28 mouse cellular contexts compared by ENCODE assay signal in the genomic region with DNA sequence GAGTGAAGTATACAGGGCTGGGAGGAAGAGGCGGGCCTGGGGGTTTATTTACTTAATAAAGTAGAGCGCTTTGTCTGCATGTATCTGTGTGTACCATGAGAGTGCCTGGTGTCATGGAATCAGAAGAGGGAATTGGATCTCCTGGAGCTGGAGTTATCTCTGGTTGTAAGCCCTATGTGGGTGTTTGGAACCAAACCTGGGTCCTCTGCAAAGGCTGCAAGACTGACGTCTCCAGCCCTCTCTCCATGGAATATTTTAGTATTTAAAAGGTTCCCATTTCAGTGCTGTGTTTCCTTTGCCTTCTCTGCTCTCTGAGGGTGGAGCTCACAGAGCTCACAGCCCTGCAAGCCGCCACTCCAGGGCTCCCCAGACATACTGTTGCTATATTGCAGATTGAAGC. TPM values are rescaled to one million over a fixed set of nuclear protein-coding genes. Genes with fewer than 3 reads are reported as not detected.
DNase-seq lines count a peak whose midpoint lies in the region; ATAC-seq and TF ChIP-seq lines count a peak whose summit lies in the region.
"Had no signal": no experiment of that assay in that cellular context is flagged by ENCODE, and none has a peak within 500 bp of the region (broad histone marks: within the 10 kb centered on the region; RNA-seq: fewer than 3 reads in every experiment).

No protein-coding gene starts in this region.

- H3K4me1 ChIP-seq in stomach, postnatal 0 days (replicated peaks; ENCODE audit: control insufficient read depth, insufficient read depth) = no peaks in the 10 kb centered on the region
- H3K4me1 ChIP-seq: embryonic facial prominence, embryonic 13.5 days; embryonic facial prominence, embryonic 15.5 days; forebrain, embryonic 10.5 days; forebrain, embryonic 12.5 days had no signal

- H3K36me3 ChIP-seq in stomach, postnatal 0 days (ENCODE audit: control insufficient read depth, insufficient read depth, low read length) = peaks cover 15% of the 10 kb centered on the region

- WGBS in stomach, postnatal 0 days = 81% methylated on average over 4 of the region's 4 CpGs

- no peak for DNase-seq in left cerebral cortex, adult 2 months (ENCODE audit: extremely low spot score in 1 of 2, low spot score in 2 of 2)
- no peak for DNase-seq in left cerebral cortex, postnatal 14 days (ENCODE audit: low spot score in 2 of 2)
- peak; percentile 32 for DNase-seq in right cerebral cortex, adult 18-20 months
- no peak for DNase-seq in right cerebral cortex, postnatal 10 days (ENCODE audit: low spot score in 2 of 2)
- DNase-seq in brain, adult 2 months (ENCODE audit: low read depth, low spot score) = peak; percentile 65
- DNase-seq in thymus, postnatal 36 days = no peak
- DNase-seq in stomach, postnatal 0 days (ENCODE audit: low spot score) = no peak
- DNase-seq: adrenal gland, adult 8-10 months; adrenal gland, postnatal 14 days; adrenal gland, postnatal 36 days; cerebellum, adult 11 months; cerebellum, adult 18-20 months; cerebellum, adult 8-10 months; cerebellum, adult 9-11 months; cerebellum, postnatal 14 days; cerebellum, postnatal 36 days; embryo, embryonic 11 days had no signal

- no peaks in the 10 kb centered on the region for H3K9me3 ChIP-seq in stomach, postnatal 0 days (ENCODE audit: control insufficient read depth, low read length)
- H3K9me3 ChIP-seq: embryonic facial prominence, embryonic 13.5 days; embryonic facial prominence, embryonic 15.5 days; forebrain, embryonic 10.5 days; forebrain, embryonic 12.5 days; G1E had no signal

- intact Hi-C loops in left cerebral cortex, adult 2 months (cut with DNase I) = no loop called here
- intact Hi-C loops in left cerebral cortex, postnatal 14 days (cut with DNase I) = no loop called here

- TF ChIP-seq EP300 in stomach, postnatal 0 days (optimal IDR thresholded peaks at IDR 0.05) = no peak

- no peak overlapping the region for H3K4me3 ChIP-seq in left cerebral cortex, adult 2 months
- H3K4me3 ChIP-seq in stomach, postnatal 0 days (ENCODE audit: low read depth, low read length) = no peak overlapping the region
- H3K4me3 ChIP-seq: embryonic facial prominence, embryonic 13.5 days; embryonic facial prominence, embryonic 15.5 days; erythroblast, embryonic 14.5 days; forebrain, embryonic 10.5 days; forebrain, embryonic 12.5 days had no signal

- peak overlapping the region; percentile 28; the same call in 1 of the 2 replicates for H3K27ac ChIP-seq in left cerebral cortex, adult 2 months
- no peak overlapping the region for H3K27ac ChIP-seq in stomach, postnatal 0 days (replicated peaks)
- H3K27ac ChIP-seq: embryonic facial prominence, embryonic 13.5 days; embryonic facial prominence, embryonic 15.5 days; forebrain, embryonic 10.5 days; forebrain, embryonic 12.5 days had no signal

- no peak for TF ChIP-seq CTCF in left cerebral cortex, adult 2 months (IDR thresholded peaks at IDR 0.05)
- no peak for TF ChIP-seq CTCF in stomach, postnatal 0 days (IDR thresholded peaks at IDR 0.05; ENCODE audit: low read depth)

- no peak overlapping the region for H3K9ac ChIP-seq in stomach, postnatal 0 days (ENCODE audit: low read length)
- H3K9ac ChIP-seq: embryonic facial prominence, embryonic 13.5 days; embryonic facial prominence, embryonic 15.5 days had no signal

- ATAC-seq in stomach, postnatal 0 days (ENCODE audit: low FRiP score, low TSS enrichment) = no peak
- ATAC-seq: activated CD4-positive, CD25-positive, alpha-beta regulatory T cell, adult 4 months; forebrain, embryonic 14.5 days; forebrain, embryonic 16.5 days had no signal

- no peak overlapping the region for H3K4me2 ChIP-seq in stomach, postnatal 0 days (replicated peaks; ENCODE audit: low read depth)
- H3K4me2 ChIP-seq: embryonic facial prominence, embryonic 13.5 days; embryonic facial prominence, embryonic 15.5 days; forebrain, embryonic 12.5 days had no signal

- no peaks in the 10 kb centered on the region for H3K27me3 ChIP-seq in stomach, postnatal 0 days (ENCODE audit: control insufficient read depth, insufficient read depth, low read length)
- H3K27me3 ChIP-seq: embryonic facial prominence, embryonic 13.5 days; embryonic facial prominence, embryonic 15.5 days; forebrain, embryonic 12.5 days; Patski had no signal

RNA-seq across cellular contexts. Expression of a gene that starts 8.2 kb away (rescaled TPM):
- 1 to 10 TPM; 5.9 to 7.2 TPM for total RNA-seq in left cerebral cortex, adult 2 months (2021)
- total RNA-seq in left cerebral cortex, postnatal 14 days (2021) = 1 to 10 TPM; 5.5 to 5.8 TPM
- 6.2 and 6.9 TPM in 2 replicates for polyA plus RNA-seq in stomach, postnatal 0 days (2015; fragmentation: Nextera tagmentation; extraction: Ambion mirVana)

RNA-seq across cellular contexts. Expression of a gene that starts 10.4 kb away (rescaled TPM):
- 1 to 10 TPM; 2.6 to 3.1 TPM for total RNA-seq in left cerebral cortex, adult 2 months (2021)
- 1 to 10 TPM; 4.9 to 5.5 TPM for total RNA-seq in left cerebral cortex, postnatal 14 days (2021)
- polyA plus RNA-seq in stomach, postnatal 0 days (2015; fragmentation: Nextera tagmentation; extraction: Ambion mirVana) = 15.1 and 16.2 TPM in 2 replicates

RNA-seq across cellular contexts. Expression of a gene that starts 26.5 kb away (rescaled TPM):
- 1 to 10 TPM; 4.4 to 5.3 TPM for total RNA-seq in left cerebral cortex, adult 2 months (2021)
- 1 to 10 TPM; 3.8 to 4.7 TPM for total RNA-seq in left cerebral cortex, postnatal 14 days (2021)
- polyA plus RNA-seq in stomach, postnatal 0 days (2015; fragmentation: Nextera tagmentation; extraction: Ambion mirVana) = 1.3 and 1.4 TPM in 2 replicates

RNA-seq across cellular contexts. Expression of a gene that starts 28.4 kb away (rescaled TPM):
- 100 to 1,000 TPM; 172 to 190 TPM for total RNA-seq in left cerebral cortex, adult 2 months (2021)
- total RNA-seq in left cerebral cortex, postnatal 14 days (2021) = 100 to 1,000 TPM; 191 to 211 TPM
- 1.1 and 1.2 TPM in 2 replicates for polyA plus RNA-seq in stomach, postnatal 0 days (2015; fragmentation: Nextera tagmentation; extraction: Ambion mirVana)
- total RNA-seq: common myeloid progenitor, adult 5-6 weeks had no signal
- polyA plus RNA-seq: activated CD4-positive, CD25-positive, alpha-beta regulatory T cell, adult 4 months; erythroblast, embryonic 14.5 days; G1E had no signal

RNA-seq across cellular contexts. Expression of a gene that starts 54.5 kb away (rescaled TPM):
- total RNA-seq in left cerebral cortex, adult 2 months (2021) = 10 to 100 TPM; 39.4 to 42.1 TPM
- 10 to 100 TPM; 29.6 to 34.6 TPM for total RNA-seq in left cerebral cortex, postnatal 14 days (2021)
- 5.3 and 5.7 TPM in 2 replicates for polyA plus RNA-seq in stomach, postnatal 0 days (2015; fragmentation: Nextera tagmentation; extraction: Ambion mirVana)

Comparison
In these comparisons a context has a peak if more than half of its experiments do, and no peak if none do; other contexts are left out.
1. DNase-seq: peak in right cerebral cortex, adult 18-20 months (single experiment) and brain, adult 2 months (single experiment); none in left cerebral cortex, adult 2 months (0 of 2), left cerebral cortex, postnatal 14 days (0 of 2), right cerebral cortex, postnatal 10 days (0 of 2), thymus, postnatal 36 days (0 of 2) and stomach, postnatal 0 days (single experiment).